Mouse (Mus musculus) olfactory bulb, adult 2 months (tissue): ENCODE results near the gene Tacr3. TPM values are rescaled to one million over a fixed set of nuclear protein-coding genes. Genes with fewer than 3 reads are reported as not detected.
A peak's percentile ranks its signal among the peaks of the same experiment; 100 is the strongest.

ENCODE experiments used
- H3K27ac ChIP-seq: fragments of 200-500 bp; 2 replicates; pipeline ENCODE4 v1.5.1; 2012; ENCODE audit warnings: low read depth, low read length; ENCODE audit not compliant: insufficient read depth
- H3K4me1 ChIP-seq: fragments of 200-500 bp; 2 replicates; pipeline ENCODE4 v1.6.1; 2012; ENCODE audit warnings: low read length; ENCODE audit not compliant: control insufficient read depth, insufficient read depth
- H3K4me3 ChIP-seq: fragments of 200-500 bp; 2 replicates; pipeline ENCODE4 v1.5.1; 2012; ENCODE audit warnings: mild to moderate bottlenecking, low read depth, low read length, moderate library complexity; ENCODE audit not compliant: insufficient read depth
- CTCF ChIP-seq: fragments of 200-500 bp; IDR thresholded peaks from 2 replicates; pipeline ENCODE4 v1.5.1; 2012; ENCODE audit warnings: low read depth, mild to moderate bottlenecking, low read length, moderate library complexity; ENCODE audit not compliant: insufficient read depth
- POLR2A ChIP-seq: fragments of 200-500 bp; IDR thresholded peaks from 2 replicates; pipeline ENCODE4 v1.6.1; 2012; ENCODE audit warnings: mild to moderate bottlenecking, low read depth, low read length, moderate library complexity; ENCODE audit not compliant: insufficient read depth
- WGBS: fragments of 180-500 bp; shearing (Covaris S2); methylation state at CpG from one replicate; pipeline ENCODE4 v1.1.7; 2018; 5-methylcytosine and 5-hydroxymethylcytosine counted together
- polyA plus RNA-seq: library from polyadenylated mRNA; stranded (reverse); fragments of >200 nt; gene quantifications from 2 replicates; pipeline ENCODE4 v1.2.4, GENCODE M21; 2012; ENCODE audit warnings: low replicate concordance; ENCODE audit not compliant: missing spikeins, insufficient read depth, insufficient read length

Gene Tacr3
- not detected in 2 replicates for polyA plus RNA-seq

DNA sequence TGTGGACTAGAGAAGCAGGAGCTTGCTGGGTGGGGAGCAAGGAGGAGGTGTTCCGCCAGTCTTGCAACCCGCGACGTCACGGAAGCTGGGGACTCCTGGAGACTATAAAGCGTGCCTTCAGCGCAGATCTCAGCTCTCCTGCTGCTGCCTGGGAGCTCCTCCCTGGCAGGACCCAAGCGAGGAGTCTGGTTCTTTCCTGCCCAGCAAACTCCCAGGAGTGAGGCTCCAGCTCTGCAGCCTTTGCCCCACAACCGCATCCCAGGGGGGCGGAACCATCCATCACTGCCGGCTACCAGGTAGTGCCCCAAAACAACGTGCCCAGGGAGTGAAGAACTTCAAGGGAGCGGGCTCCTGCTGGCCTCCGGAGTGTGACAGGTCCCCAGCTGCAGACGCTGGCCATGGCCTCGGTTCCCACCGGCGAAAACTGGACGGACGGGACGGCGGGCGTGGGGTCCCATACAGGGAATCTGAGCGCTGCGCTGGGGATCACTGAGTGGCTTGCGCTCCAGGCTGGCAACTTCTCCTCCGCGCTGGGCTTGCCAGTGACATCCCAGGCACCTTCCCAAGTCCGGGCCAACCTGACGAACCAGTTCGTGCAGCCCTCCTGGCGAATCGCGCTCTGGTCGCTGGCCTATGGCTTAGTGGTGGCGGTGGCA lies at the start of gene Tacr3:
Gene Tacr3, plus strand, starts transcription at position 133 of the 656 bp plus-strand sequence.
- TF ChIP-seq CTCF (no peak), POLR2A (no peak)
- peaks cover 10% of the 10 kb centered on the region for H3K4me1 ChIP-seq
- whole genome bisulfite sequencing, result under 1% methylated on average over 36 of the region's 36 CpGs
- peak within 1 kb of the TSS; percentile 32 for H3K4me3 ChIP-seq
- no peak within 1 kb of the TSS for H3K27ac ChIP-seq

- TF ChIP-seq CTCF (no peak), POLR2A (no peak)
- no peak overlapping the region for H3K27ac ChIP-seq
- H3K4me1 ChIP-seq, result peaks cover 10% of the 10 kb centered on the region
- WGBS, result 56% methylated on average over 6 of the region's 6 CpGs
- peak overlapping the region; percentile 32 for H3K4me3 ChIP-seq
Measured at GRCm38 (mm10) chr3:134828492-134828874, 324 bp upstream of the Tacr3 start.

- Histone ChIP-seq H3K27ac (no peak overlapping the region), H3K4me1 (peaks cover 10% of the 10 kb centered on the region), H3K4me3 (peak overlapping the region; percentile 32)
- WGBS, result 9% methylated on average over 13 of the region's 13 CpGs
- TF ChIP-seq POLR2A (no peak), CTCF (no peak)
Measured at GRCm38 (mm10) chr3:134829531-134829921, 719 bp downstream of the Tacr3 start.

- Histone ChIP-seq H3K4me1 (no peaks in the 10 kb centered on the region), H3K4me3 (no peak overlapping the region), H3K27ac (no peak overlapping the region)
- TF ChIP-seq POLR2A (no peak), CTCF (no peak)
- 40% methylated on average over 4 of the region's 4 CpGs for WGBS
Measured at GRCm38 (mm10) chr3:134851342-134851741, 22.5 kb downstream of the Tacr3 start.

- Histone ChIP-seq H3K27ac (no peak overlapping the region), H3K4me3 (no peak overlapping the region), H3K4me1 (no peaks in the 10 kb centered on the region)
- TF ChIP-seq POLR2A (no peak), CTCF (no peak)
- WGBS, result 92% methylated on average over 1 of the region's 1 CpGs
Measured at GRCm38 (mm10) chr3:134877701-134878100, 48.9 kb downstream of the Tacr3 start.

DNA sequence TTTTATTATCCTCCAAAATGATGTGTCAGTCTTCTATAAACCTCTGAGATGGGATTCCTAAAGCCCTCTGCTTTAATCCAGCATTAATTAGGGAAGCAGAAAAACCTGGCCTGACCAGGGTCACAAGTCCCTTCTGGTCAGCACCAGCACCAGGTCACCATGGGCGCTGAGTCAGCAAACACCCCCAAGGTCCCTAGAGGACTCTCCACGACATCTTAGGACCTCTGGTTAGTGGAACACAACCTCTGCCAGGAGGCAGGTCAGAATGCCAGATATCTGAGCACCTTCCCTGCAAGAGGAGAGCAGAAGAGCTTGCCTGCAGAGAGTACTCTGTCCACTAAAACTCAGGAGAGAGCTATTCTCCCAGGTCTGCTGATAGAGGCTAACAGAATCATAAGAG lies 67.0 kb downstream of the Tacr3 start:
- no peak overlapping the region for H3K27ac ChIP-seq
- H3K4me1 ChIP-seq, result no peaks in the 10 kb centered on the region
- WGBS, result 79% methylated on average over 2 of the region's 2 CpGs
- no peak for TF ChIP-seq CTCF
- TF ChIP-seq POLR2A, result no peak
- H3K4me3 ChIP-seq, result no peak overlapping the region

- no peaks in the 10 kb centered on the region for H3K4me1 ChIP-seq
- 81% methylated on average over 3 of the region's 3 CpGs for WGBS
- no peak for TF ChIP-seq POLR2A
- no peak for TF ChIP-seq CTCF
- H3K27ac ChIP-seq, result no peak overlapping the region
- H3K4me3 ChIP-seq, result no peak overlapping the region
Measured at GRCm38 (mm10) chr3:134908890-134909289, 80.1 kb downstream of the Tacr3 start.

DNA sequence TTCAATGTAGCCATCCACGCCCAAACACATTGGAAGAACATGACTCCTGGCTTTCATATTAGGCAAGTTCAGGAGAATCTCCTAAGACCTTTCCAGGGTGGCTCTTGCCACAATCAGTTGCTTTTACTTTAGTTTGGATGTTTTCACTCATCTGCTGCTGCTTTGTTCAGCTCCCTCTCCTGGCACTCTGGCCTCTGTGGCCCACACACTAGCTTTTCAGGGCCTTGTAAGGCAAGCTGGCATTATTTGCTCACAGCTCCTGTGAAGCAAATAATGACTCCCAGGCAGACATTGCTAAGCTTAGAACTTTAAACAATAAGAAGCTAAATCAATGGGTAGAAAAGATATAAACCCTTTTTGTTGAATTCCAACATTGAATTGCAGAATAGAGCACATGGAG lies 105.9 kb downstream of the Tacr3 start:
- Histone ChIP-seq H3K4me3 (no peak overlapping the region), H3K4me1 (no peaks in the 10 kb centered on the region), H3K27ac (no peak overlapping the region)
- TF ChIP-seq CTCF (no peak), POLR2A (no peak)
- 83% methylated on average over 1 of the region's 1 CpGs for whole genome bisulfite sequencing

- H3K4me3 ChIP-seq, result no peak overlapping the region
- 55% methylated on average over 4 of the region's 4 CpGs for WGBS
- TF ChIP-seq POLR2A (no peak), CTCF (no peak)
- no peaks in the 10 kb centered on the region for H3K4me1 ChIP-seq
- no peak overlapping the region for H3K27ac ChIP-seq
Measured at GRCm38 (mm10) chr3:134935461-134935860, 106.7 kb downstream of the Tacr3 start.

GRCm38 (mm10) chr3:134963461-134963860 lies 134.7 kb downstream of the Tacr3 start:
- 32% methylated on average over 6 of the region's 6 CpGs for WGBS
- no peak overlapping the region for H3K27ac ChIP-seq

More at GRCm38 (mm10) chr3:134963461-134963860, 134.7 kb downstream of the Tacr3 start:
- Histone ChIP-seq H3K4me3 (no peak overlapping the region), H3K4me1 (no peaks in the 10 kb centered on the region)
- TF ChIP-seq CTCF (no peak), POLR2A (no peak)
